Mouse (Mus musculus) olfactory bulb, adult 2 months (tissue): Measurements from ENCODE around the gene Fam222a.

Experiments used
- CTCF ChIP-seq: fragments of 200-500 bp; IDR thresholded peaks from 2 replicates; pipeline ENCODE4 v1.5.1; 2012; ENCODE audit warnings: low read depth, mild to moderate bottlenecking, low read length, moderate library complexity; ENCODE audit not compliant: insufficient read depth
- POLR2A ChIP-seq: fragments of 200-500 bp; IDR thresholded peaks from 2 replicates; pipeline ENCODE4 v1.6.1; 2012; ENCODE audit warnings: mild to moderate bottlenecking, low read depth, low read length, moderate library complexity; ENCODE audit not compliant: insufficient read depth

DNA sequence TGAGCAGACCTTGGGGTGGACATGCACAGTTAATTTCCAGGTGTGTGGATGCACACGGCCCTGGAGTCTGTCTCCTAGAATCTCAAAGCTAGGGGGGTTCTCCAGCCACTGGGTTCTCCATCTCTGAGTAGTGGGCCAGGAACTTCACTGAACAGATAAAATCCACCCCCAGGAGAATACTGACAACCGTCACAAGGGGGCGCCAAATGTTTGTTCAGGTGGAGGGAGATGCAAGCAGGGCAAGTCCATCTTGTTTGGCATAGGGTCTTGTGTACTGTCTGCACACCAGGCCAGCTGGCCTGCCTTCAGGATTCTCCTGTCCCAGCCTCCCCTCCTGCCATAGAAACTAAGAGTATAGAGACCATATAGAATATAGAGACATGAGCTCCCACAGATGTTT, 57.8 kb downstream of the Fam222a start:
- TF ChIP-seq CTCF (peak; percentile 11; the same call in 1 of the 2 replicates), POLR2A (no peak)
